Mouse (Mus musculus) frontal cortex, postnatal 10 days (tissue): Measurements from ENCODE around the gene Zfp982.
"Not testable (repeated sequence)": the region's sequence is repeated elsewhere in the genome, so short reads cannot be mapped to it uniquely, and the experiment has no call there.

Experiments used
- DNase-seq, 2 experiments: peaks; one replicate each; pipeline ENCODE4 v3.0.0; 2022; ENCODE audit warnings: low spot score in 2 of 2, mixed read lengths in 1 of 2

Zfp982 gene

GRCm38 (mm10) chr4:147559096-147559495, 66.9 kb downstream of the Zfp982 start:
- DNase-seq, result not testable (repeated sequence)
